Mouse (Mus musculus): ENCODE results near the gene Olfr131. TPM values are rescaled to one million over a fixed set of nuclear protein-coding genes. Genes with fewer than 3 reads are reported as not detected.
"Not testable (repeated sequence)": the region's sequence is repeated elsewhere in the genome, so short reads cannot be mapped to it uniquely, and the experiment has no call there.

Olfr131 gene
- not detected for total RNA-seq (2021)

GRCm38 (mm10) chr17:38088593-38088992 is at the start of gene Olfr131:
TSS of gene Olfr131 (minus strand) at chr17:38088693.
- intact Hi-C loops (cut with DNase I), result no loop called here

GRCm38 (mm10) chr17:38134426-38134825 is 45.9 kb upstream of the Olfr131 start, which contains the start of gene Olfr132:
TSS of gene Olfr132 (minus strand) at chr17:38134526.
- intact Hi-C loops (cut with DNase I), result no loop called here
- no peak for DNase-seq

More at GRCm38 (mm10) chr17:38088593-38088992, at the start of gene Olfr131:
- DNase-seq, result no peak

- intact Hi-C loops (cut with DNase I); DNase-seq: not testable (repeated sequence)
These were observed 36.9 kb upstream of the Olfr131 start for GRCm38 (mm10) chr17:38125371-38125770.

GRCm38 (mm10) chr17:38124199-38124598 is 35.7 kb upstream of the Olfr131 start:
- DNase-seq; intact Hi-C loops (cut with DNase I): not testable (repeated sequence)

GRCm38 (mm10) chr17:38082364-38082763 is 6.1 kb downstream of the Olfr131 start:
- intact Hi-C loops (cut with DNase I), result no loop called here

GRCm38 (mm10) chr17:38063621-38064020 is 24.9 kb downstream of the Olfr131 start, which contains the start of gene Olfr130:
TSS of gene Olfr130 (plus strand) at chr17:38063921.
- DNase-seq, result no peak
- intact Hi-C loops (cut with DNase I), result no loop called here

More at GRCm38 (mm10) chr17:38082364-38082763, 6.1 kb downstream of the Olfr131 start:
- no peak for DNase-seq

GRCm38 (mm10) chr17:38059979-38060378 is 28.5 kb downstream of the Olfr131 start, which contains the start of gene Olfr129:
TSS of gene Olfr129 (minus strand) at chr17:38060079.
- DNase-seq, result no peak
- intact Hi-C loops (cut with DNase I), result no loop called here

Other genes starting within 250 kb of the Olfr131 start
- gene Olfr126, start 241.2 kb downstream of the Olfr131 start, total RNA-seq (2021), result not detected
- gene Olfr127, start 188.3 kb downstream of the Olfr131 start, total RNA-seq (2021), result not detected
- gene Olfr128, start 168.1 kb downstream of the Olfr131 start, total RNA-seq (2021), result not detected
- gene Olfr761, start 135.6 kb downstream of the Olfr131 start, total RNA-seq (2021), result not detected
- not detected for gene Olfr129, start 28.6 kb downstream of the Olfr131 start, total RNA-seq (2021)
- gene Olfr130, start 24.8 kb downstream of the Olfr131 start, total RNA-seq (2021), result not detected
- gene Olfr132, start 45.8 kb upstream of the Olfr131 start, total RNA-seq (2021), result not detected
- gene Olfr133, start 56.6 kb upstream of the Olfr131 start, total RNA-seq (2021), result not detected
- not detected for gene Olfr134, start 82.7 kb upstream of the Olfr131 start, total RNA-seq (2021)
- gene Olfr135, start 115.6 kb upstream of the Olfr131 start, total RNA-seq (2021), result not detected
- gene Olfr138, start 172.3 kb upstream of the Olfr131 start, total RNA-seq (2021), result not detected
- not detected for gene Olfr137, start 218.9 kb upstream of the Olfr131 start, total RNA-seq (2021)
- not detected for gene Olfr136, start 241.1 kb upstream of the Olfr131 start, total RNA-seq (2021)